Mouse (Mus musculus): ENCODE data around the gene Gfm1. TPM values are rescaled to one million over a fixed set of nuclear protein-coding genes. Genes with fewer than 3 reads are reported as not detected.

Gfm1 gene
- 46.3 and 47.2 TPM in 2 replicates for polyA plus RNA-seq (2016; fragmentation: Nextera tagmentation; extraction: Ambion mirVana)

- under 1% methylated on average over 24 of the region's 24 CpGs for WGBS
- Histone ChIP-seq H3K9me3 (peaks cover 7% of the 10 kb centered on the region; the same call in 1 of the 2 replicates), H3K4me2 (replicated peaks) (peak within 1 kb of the TSS; percentile 85), H3K36me3 (peaks cover 23% of the 10 kb centered on the region), H3K4me1 (peaks cover 7% of the 10 kb centered on the region), H3K4me3 (peak within 1 kb of the TSS; percentile 98), H3K27me3 (no peaks in the 10 kb centered on the region), H3K27ac (no peak within 1 kb of the TSS), H3K9ac (peak within 1 kb of the TSS; percentile 85)
- peak; percentile 90 for ATAC-seq (ENCODE audit: insufficient number of reproducible peaks, insufficient read depth, low FRiP score, low TSS enrichment)
Observed at GRCm38 (mm10) chr3:67429999-67430380, at the start of gene Gfm1. Gene Gfm1, plus strand, starts transcription at chr3:67430096.

- Histone ChIP-seq H3K4me1 (peaks cover 7% of the 10 kb centered on the region), H3K27ac (no peak overlapping the region), H3K36me3 (peaks cover 23% of the 10 kb centered on the region), H3K9ac (no peak overlapping the region), H3K27me3 (no peaks in the 10 kb centered on the region), H3K9me3 (peaks cover 7% of the 10 kb centered on the region; the same call in 1 of the 2 replicates), H3K4me3 (peak overlapping the region; percentile 98), H3K4me2 (replicated peaks) (peak overlapping the region; percentile 85)
- ATAC-seq (ENCODE audit: insufficient number of reproducible peaks, insufficient read depth, low FRiP score, low TSS enrichment) = no peak
- 32% methylated on average over 8 of the region's 8 CpGs for WGBS
Observed at GRCm38 (mm10) chr3:67429338-67429998, 428 bp upstream of the Gfm1 start.

- H3K27ac ChIP-seq = no peak overlapping the region
- peaks cover 56% of the 10 kb centered on the region for H3K36me3 ChIP-seq
- no peak overlapping the region for H3K9ac ChIP-seq
- H3K4me1 ChIP-seq = peaks cover 7% of the 10 kb centered on the region
- no peak overlapping the region for H3K4me2 ChIP-seq (replicated peaks)
- 91% methylated on average over 6 of the region's 6 CpGs for WGBS
- no peaks in the 10 kb centered on the region for H3K9me3 ChIP-seq
- no peak for ATAC-seq (ENCODE audit: insufficient number of reproducible peaks, insufficient read depth, low FRiP score, low TSS enrichment)
- H3K4me3 ChIP-seq = no peak overlapping the region
- no peaks in the 10 kb centered on the region for H3K27me3 ChIP-seq
Observed at GRCm38 (mm10) chr3:67434011-67434410, 4.1 kb downstream of the Gfm1 start.

GRCm38 (mm10) chr3:67447143-67447542 is 17.2 kb downstream of the Gfm1 start:
- no peaks in the 10 kb centered on the region for H3K9me3 ChIP-seq
- H3K36me3 ChIP-seq = peaks cover 64% of the 10 kb centered on the region
- no peak for ATAC-seq (ENCODE audit: insufficient number of reproducible peaks, insufficient read depth, low FRiP score, low TSS enrichment)
- no peaks in the 10 kb centered on the region for H3K4me1 ChIP-seq
- no peak overlapping the region for H3K4me3 ChIP-seq
- WGBS = 97% methylated on average over 2 of the region's 2 CpGs
- no peak overlapping the region for H3K4me2 ChIP-seq (replicated peaks)
- no peak overlapping the region for H3K27ac ChIP-seq
- H3K9ac ChIP-seq = no peak overlapping the region
- H3K27me3 ChIP-seq = no peaks in the 10 kb centered on the region

GRCm38 (mm10) chr3:67449660-67450059 is 19.8 kb downstream of the Gfm1 start:
- H3K9ac ChIP-seq = no peak overlapping the region
- H3K4me1 ChIP-seq = no peaks in the 10 kb centered on the region
- 95% methylated on average over 21 of the region's 21 CpGs for WGBS
- no peak for ATAC-seq (ENCODE audit: insufficient number of reproducible peaks, insufficient read depth, low FRiP score, low TSS enrichment)
- H3K9me3 ChIP-seq = no peaks in the 10 kb centered on the region
- no peak overlapping the region for H3K27ac ChIP-seq
- peaks cover 61% of the 10 kb centered on the region for H3K36me3 ChIP-seq
- H3K27me3 ChIP-seq = no peaks in the 10 kb centered on the region
- H3K4me3 ChIP-seq = no peak overlapping the region
- no peak overlapping the region for H3K4me2 ChIP-seq (replicated peaks)

- Histone ChIP-seq H3K27me3 (no peaks in the 10 kb centered on the region), H3K27ac (no peak overlapping the region), H3K4me3 (no peak overlapping the region), H3K9ac (no peak overlapping the region), H3K36me3 (peaks cover 70% of the 10 kb centered on the region), H3K4me2 (replicated peaks) (no peak overlapping the region), H3K4me1 (no peaks in the 10 kb centered on the region), H3K9me3 (no peaks in the 10 kb centered on the region)
- WGBS = 85% methylated on average over 5 of the region's 5 CpGs
- ATAC-seq (ENCODE audit: insufficient number of reproducible peaks, insufficient read depth, low FRiP score, low TSS enrichment) = no peak
Observed at GRCm38 (mm10) chr3:67450601-67451210, 20.8 kb downstream of the Gfm1 start.

- Histone ChIP-seq H3K27me3 (no peaks in the 10 kb centered on the region), H3K4me3 (no peak overlapping the region), H3K36me3 (peaks cover 55% of the 10 kb centered on the region), H3K9me3 (no peaks in the 10 kb centered on the region), H3K4me1 (peaks cover 6% of the 10 kb centered on the region), H3K4me2 (replicated peaks) (no peak overlapping the region), H3K9ac (no peak overlapping the region), H3K27ac (no peak overlapping the region)
- ATAC-seq (ENCODE audit: insufficient number of reproducible peaks, insufficient read depth, low FRiP score, low TSS enrichment) = no peak
- WGBS = 85% methylated on average over 3 of the region's 3 CpGs
Observed at GRCm38 (mm10) chr3:67459881-67460280, 30.0 kb downstream of the Gfm1 start.

GRCm38 (mm10) chr3:67462015-67462414 is 32.1 kb downstream of the Gfm1 start:
- Histone ChIP-seq H3K9me3 (no peaks in the 10 kb centered on the region), H3K27me3 (no peaks in the 10 kb centered on the region), H3K4me3 (no peak overlapping the region), H3K27ac (no peak overlapping the region), H3K36me3 (peaks cover 34% of the 10 kb centered on the region), H3K4me2 (replicated peaks) (peak overlapping the region; percentile 84), H3K4me1 (peaks cover 6% of the 10 kb centered on the region), H3K9ac (no peak overlapping the region)
- ATAC-seq (ENCODE audit: insufficient number of reproducible peaks, insufficient read depth, low FRiP score, low TSS enrichment) = no peak
- 88% methylated on average over 7 of the region's 7 CpGs for WGBS

- WGBS = 54% methylated on average over 10 of the region's 10 CpGs
- peaks cover 29% of the 10 kb centered on the region for H3K36me3 ChIP-seq
- peak overlapping the region; percentile 84 for H3K4me2 ChIP-seq (replicated peaks)
- H3K27me3 ChIP-seq = no peaks in the 10 kb centered on the region
- H3K9me3 ChIP-seq = no peaks in the 10 kb centered on the region
- H3K4me1 ChIP-seq = peaks cover 6% of the 10 kb centered on the region
- H3K27ac ChIP-seq = no peak overlapping the region
- no peak overlapping the region for H3K9ac ChIP-seq
- no peak for ATAC-seq (ENCODE audit: insufficient number of reproducible peaks, insufficient read depth, low FRiP score, low TSS enrichment)
- H3K4me3 ChIP-seq = peak overlapping the region; percentile 65
Observed at GRCm38 (mm10) chr3:67462578-67462977, 32.7 kb downstream of the Gfm1 start.

- H3K4me1 ChIP-seq = peaks cover 6% of the 10 kb centered on the region
- peak overlapping the region; percentile 84 for H3K4me2 ChIP-seq (replicated peaks)
- H3K36me3 ChIP-seq = peaks cover 30% of the 10 kb centered on the region
- peak overlapping the region; percentile 86 for H3K27ac ChIP-seq
- peak overlapping the region; percentile 74 for H3K9ac ChIP-seq
- no peaks in the 10 kb centered on the region for H3K9me3 ChIP-seq
- H3K4me3 ChIP-seq = peak overlapping the region; percentile 65
- under 1% methylated on average over 12 of the region's 12 CpGs for WGBS
- no peak for ATAC-seq (ENCODE audit: insufficient number of reproducible peaks, insufficient read depth, low FRiP score, low TSS enrichment)
- H3K27me3 ChIP-seq = no peaks in the 10 kb centered on the region
Observed at GRCm38 (mm10) chr3:67463001-67463400, 33.1 kb downstream of the Gfm1 start.

GRCm38 (mm10) chr3:67463450-67464372 is 33.8 kb downstream of the Gfm1 start, which contains the start of gene Lxn:
Gene Lxn, minus strand, starts transcription at chr3:67463926.
- Histone ChIP-seq H3K4me3 (peak within 1 kb of the TSS; percentile 65), H3K27ac (peak within 1 kb of the TSS; percentile 86), H3K4me2 (replicated peaks) (peak within 1 kb of the TSS; percentile 84), H3K36me3 (peaks cover 30% of the 10 kb centered on the region), H3K27me3 (no peaks in the 10 kb centered on the region), H3K9ac (peak within 1 kb of the TSS; percentile 74), H3K9me3 (no peaks in the 10 kb centered on the region), H3K4me1 (peaks cover 6% of the 10 kb centered on the region)
- peak; percentile 87 for ATAC-seq (ENCODE audit: insufficient number of reproducible peaks, insufficient read depth, low FRiP score, low TSS enrichment)
- WGBS = 1% methylated on average over 43 of the region's 43 CpGs
